Comparison of ENCODE assay signal across 13 mouse cellular contexts in genomic region chr17:6182715-6183114, GRCm38 (mm10).
"Had no signal": no experiment of that assay in that cellular context is flagged by ENCODE, and none has a peak within 500 bp of the region (broad histone marks: within the 10 kb centered on the region; RNA-seq: fewer than 3 reads in every experiment).

No protein-coding gene starts in this region.

- H3K4me3 ChIP-seq: intestine, embryonic 15.5 days; limb, embryonic 15.5 days; liver, embryonic 13.5 days; midbrain, embryonic 12.5 days; neural tube, embryonic 15.5 days had no signal

- H3K4me1 ChIP-seq: limb, embryonic 15.5 days; liver, embryonic 13.5 days had no signal

- H3K9me3 ChIP-seq: intestine, embryonic 15.5 days; limb, embryonic 15.5 days; liver, embryonic 13.5 days; midbrain, embryonic 12.5 days; neural tube, embryonic 15.5 days had no signal

- H3K27ac ChIP-seq: hindbrain, embryonic 14.5 days; intestine, embryonic 15.5 days; kidney, postnatal 0 days; limb, embryonic 15.5 days; liver, embryonic 13.5 days; midbrain, embryonic 12.5 days; neural tube, embryonic 15.5 days had no signal

- H3K27me3 ChIP-seq: intestine, embryonic 15.5 days; limb, embryonic 15.5 days; liver, embryonic 13.5 days; midbrain, embryonic 12.5 days; neural tube, embryonic 15.5 days had no signal

- DNase-seq: kidney, adult 8-10 months; liver, embryonic 13.5 days; liver, postnatal 0 days; right cerebral cortex, adult 18-20 months; right cerebral cortex, postnatal 25 days; thymus, postnatal 36 days had no signal

- ATAC-seq: intestine, embryonic 15.5 days; liver, postnatal 0 days; midbrain, embryonic 16.5 days had no signal

- H3K4me2 ChIP-seq: hindbrain, embryonic 14.5 days; intestine, embryonic 15.5 days; limb, embryonic 15.5 days; liver, embryonic 13.5 days; midbrain, embryonic 12.5 days; neural tube, embryonic 15.5 days had no signal

- H3K36me3 ChIP-seq: liver, embryonic 13.5 days had no signal

- H3K9ac ChIP-seq: hindbrain, embryonic 14.5 days; intestine, embryonic 15.5 days; limb, embryonic 15.5 days; liver, embryonic 13.5 days; liver, postnatal 0 days; midbrain, embryonic 12.5 days; neural tube, embryonic 15.5 days had no signal
